Mouse (Mus musculus) CH12.LX (cell line): ENCODE measurements around the gene Mfsd4b1.

Experiments used
- BHLHE40 ChIP-seq: IDR thresholded peaks from 2 replicates; pipeline ENCODE4 v1.6.1; 2011; ENCODE audit warnings: mild to moderate bottlenecking, low read depth, low read length, improper control_type of control experiment
- CTCF ChIP-seq, 2 experiments: IDR thresholded peaks in 1 of 2; conservative IDR thresholded peaks in 1 of 2; 2 replicates each; pipeline ENCODE4 v1.5.1; 2011 to 2012; ENCODE audit warnings: low read depth in 2 of 2, low read length in 2 of 2, improper control_type of control experiment in 1 of 2, inconsistent platforms in 1 of 2, mild to moderate bottlenecking in 1 of 2, moderate library complexity in 1 of 2
- ELF1 ChIP-seq: IDR thresholded peaks from 2 replicates; pipeline ENCODE4 v1.6.1; 2014; ENCODE audit warnings: low read depth, mild to moderate bottlenecking, inconsistent platforms, low read length, improper control_type of control experiment
- JUND ChIP-seq: conservative IDR thresholded peaks from 2 replicates; pipeline ENCODE4 v1.6.1; 2011; ENCODE audit warnings: low read depth, low read length, improper control_type of control experiment
- POLR2A ChIP-seq: IDR thresholded peaks from 2 replicates; pipeline ENCODE4 v1.6.1; 2011; ENCODE audit warnings: low read depth, mild to moderate bottlenecking, improper control_type of control experiment, low read length
- POLR2AphosphoS2 ChIP-seq: IDR thresholded peaks from 2 replicates; pipeline ENCODE4 v1.6.1; 2011; ENCODE audit warnings: low read depth, low read length, improper control_type of control experiment
- SIN3A ChIP-seq: IDR thresholded peaks from 2 replicates; pipeline ENCODE4 v1.6.1; 2012; ENCODE audit warnings: low read length, improper control_type of control experiment, inconsistent platforms
- TCF12 ChIP-seq: IDR thresholded peaks from 2 replicates; pipeline ENCODE4 v1.6.1; 2014; ENCODE audit warnings: low read depth, mild to moderate bottlenecking, inconsistent platforms, low read length, improper control_type of control experiment
- ZC3H11A ChIP-seq: IDR thresholded peaks from 2 replicates; pipeline ENCODE4 v1.6.1; 2012; ENCODE audit warnings: low read depth, mild to moderate bottlenecking, inconsistent platforms, low read length, improper control_type of control experiment
- ZNF384 ChIP-seq: IDR thresholded peaks from 2 replicates; pipeline ENCODE4 v1.6.1; 2012; ENCODE audit warnings: low read depth, low read length, improper control_type of control experiment, inconsistent platforms

- TF ChIP-seq ZNF384, result no peak
- no peak for TF ChIP-seq BHLHE40
- no peak for TF ChIP-seq POLR2A
- TF ChIP-seq ELF1, result no peak
- TF ChIP-seq CTCF (conservative IDR thresholded peaks at IDR 0.05 in 1 of 2, IDR thresholded peaks at IDR 0.05 in 1 of 2; ENCODE audit: low read depth in 2 of 2, low read length in 2 of 2), result no peak
- TF ChIP-seq POLR2AphosphoS2, result no peak
- no peak for TF ChIP-seq ZC3H11A
- TF ChIP-seq JUND, result no peak
- no peak for TF ChIP-seq SIN3A
- TF ChIP-seq TCF12, result no peak
These were observed 32.5 kb upstream of the Mfsd4b1 start for GRCm38 (mm10) chr10:40057615-40058014.
